Mouse (Mus musculus) ovary, adult 18-20 months (tissue): ENCODE measurements at regions not wholly inside any gene's neighbourhood (a gene's known extent, or its start where the extent isn't known, plus 50 kb on each side); places are given as distances from the start of the nearest gene placed in this dataset.
A peak's percentile ranks its signal among the peaks of the same experiment; 100 is the strongest.
"Not testable (repeated sequence)": the region's sequence is repeated elsewhere in the genome, so short reads cannot be mapped to it uniquely, and the experiment has no call there.

Experiments used
- DNase-seq: peaks from one replicate; pipeline ENCODE4 v3.0.0; 2022; ENCODE audit warnings: low spot score, mixed read lengths

GRCm38 (mm10) chr8:20812164-20812872 is 80.2 kb upstream of the Defb33 start:
- peak; percentile 4 for DNase-seq

- peak; percentile 7 for DNase-seq
Measured at GRCm38 (mm10) chr8:20813493-20813892, 79.0 kb upstream of the Defb33 start.

- DNase-seq = peak; percentile 35
Measured at GRCm38 (mm10) chr8:20822434-20822833, 70.0 kb upstream of the Defb33 start.

- DNase-seq = peak; percentile 9
Measured at GRCm38 (mm10) chr8:20823219-20823618, 69.2 kb upstream of the Defb33 start.

GRCm38 (mm10) chr8:20839481-20839880 is 53.0 kb upstream of the Defb33 start:
- DNase-seq = not testable (repeated sequence)
